12 mouse cellular contexts compared by ENCODE assay signal in the genomic region with DNA sequence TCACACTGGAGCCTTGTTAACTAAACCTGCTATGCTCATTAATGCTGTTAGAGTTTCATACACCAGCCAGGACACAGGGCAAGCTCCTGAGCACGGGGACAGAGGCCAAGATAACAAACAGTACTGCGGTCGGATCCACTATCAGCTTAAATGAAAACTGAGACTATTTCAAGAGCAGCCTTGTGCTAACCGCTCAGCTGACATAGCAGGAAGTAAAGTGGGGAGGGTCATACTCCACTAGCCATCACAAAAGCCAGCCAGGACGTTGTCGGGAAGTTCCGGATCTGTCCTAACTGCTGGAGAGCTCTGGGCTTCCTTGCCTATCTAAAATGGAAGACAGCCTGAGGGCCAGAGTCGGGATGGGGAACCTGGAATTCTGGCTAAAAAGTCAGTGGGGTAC. TPM values are rescaled to one million over a fixed set of nuclear protein-coding genes. Genes with fewer than 3 reads are reported as not detected.
DNase-seq lines count a peak whose midpoint lies in the region; ATAC-seq and TF ChIP-seq lines count a peak whose summit lies in the region.
"Had no signal": no experiment of that assay in that cellular context is flagged by ENCODE, and none has a peak within 500 bp of the region (broad histone marks: within the 10 kb centered on the region; RNA-seq: fewer than 3 reads in every experiment).

No protein-coding gene starts in this region.

- intact Hi-C loops in heart, postnatal 36 days (cut with DNase I) = no loop called here

- 33% methylated on average over 8 of the region's 8 CpGs for WGBS in hindbrain, embryonic 11.5 days
- WGBS in hindbrain, embryonic 16.5 days = 33% methylated on average over 8 of the region's 8 CpGs
- 7% methylated on average over 8 of the region's 8 CpGs for WGBS in liver, embryonic 13.5 days (ENCODE audit: insufficient replicate concordance)
- WGBS in forebrain, postnatal 0 days = 34% methylated on average over 8 of the region's 8 CpGs
- 40% methylated on average over 8 of the region's 8 CpGs for WGBS in forebrain, embryonic 15.5 days

- peaks cover 9% of the 10 kb centered on the region for H3K4me1 ChIP-seq in hindbrain, embryonic 11.5 days (replicated peaks; ENCODE audit: control insufficient read depth, insufficient read depth, low read length)
- peaks cover 12% of the 10 kb centered on the region for H3K4me1 ChIP-seq in hindbrain, embryonic 16.5 days (ENCODE audit: control insufficient read depth, insufficient read depth, low read depth, low read length)
- peaks cover 32% of the 10 kb centered on the region for H3K4me1 ChIP-seq in liver, embryonic 13.5 days (replicated peaks)
- H3K4me1 ChIP-seq in forebrain, postnatal 0 days (ENCODE audit: insufficient read depth) = peaks cover 6% of the 10 kb centered on the region; the same call in 1 of the 2 replicates
- H3K4me1 ChIP-seq in forebrain, embryonic 15.5 days = peaks cover 14% of the 10 kb centered on the region

- peaks cover 2% of the 10 kb centered on the region; the same call in 1 of the 2 replicates for H3K27me3 ChIP-seq in hindbrain, embryonic 11.5 days (ENCODE audit: control insufficient read depth, insufficient read depth, low read length)
- H3K27me3 ChIP-seq in hindbrain, embryonic 16.5 days (replicated peaks; ENCODE audit: control insufficient read depth, insufficient read depth, low read length) = peaks cover 6% of the 10 kb centered on the region
- H3K27me3 ChIP-seq in liver, embryonic 13.5 days = peaks cover 68% of the 10 kb centered on the region
- peaks cover 8% of the 10 kb centered on the region for H3K27me3 ChIP-seq in forebrain, postnatal 0 days (ENCODE audit: insufficient read depth, low read length)
- peaks cover 42% of the 10 kb centered on the region for H3K27me3 ChIP-seq in forebrain, embryonic 15.5 days
- H3K27me3 ChIP-seq: CH12.LX had no signal

- H3K9me3 ChIP-seq in hindbrain, embryonic 11.5 days (ENCODE audit: control insufficient read depth, low read length) = no peaks in the 10 kb centered on the region
- H3K9me3 ChIP-seq in hindbrain, embryonic 16.5 days (ENCODE audit: control insufficient read depth, low read length) = no peaks in the 10 kb centered on the region
- H3K9me3 ChIP-seq in liver, embryonic 13.5 days (replicated peaks) = no peaks in the 10 kb centered on the region
- no peaks in the 10 kb centered on the region for H3K9me3 ChIP-seq in forebrain, postnatal 0 days (ENCODE audit: low read length)
- no peaks in the 10 kb centered on the region for H3K9me3 ChIP-seq in forebrain, embryonic 15.5 days

- no peak for DNase-seq in hindbrain, embryonic 11.5 days (ENCODE audit: low spot score)
- peak; percentile 45 to 51 for DNase-seq in heart, postnatal 36 days
- DNase-seq in liver, embryonic 13.5 days = no peak
- DNase-seq in yolk sac, embryonic 10.5 days (ENCODE audit: low spot score) = peak; percentile 32
- no peak for DNase-seq in forebrain, postnatal 0 days
- no peak for DNase-seq in adrenal gland, postnatal 14 days
- DNase-seq: adrenal gland, postnatal 10 days; thymus, postnatal 36 days had no signal

- no peaks in the 10 kb centered on the region for H3K36me3 ChIP-seq in hindbrain, embryonic 11.5 days (ENCODE audit: control insufficient read depth, insufficient read depth, low read length)
- no peaks in the 10 kb centered on the region for H3K36me3 ChIP-seq in hindbrain, embryonic 16.5 days (ENCODE audit: control insufficient read depth, insufficient read depth, low read length)
- H3K36me3 ChIP-seq in liver, embryonic 13.5 days = no peaks in the 10 kb centered on the region
- H3K36me3 ChIP-seq in forebrain, postnatal 0 days (ENCODE audit: insufficient read depth) = no peaks in the 10 kb centered on the region
- no peaks in the 10 kb centered on the region for H3K36me3 ChIP-seq in forebrain, embryonic 15.5 days

- no peak overlapping the region for H3K9ac ChIP-seq in hindbrain, embryonic 11.5 days (ENCODE audit: low read depth, low read length)
- no peak overlapping the region for H3K9ac ChIP-seq in hindbrain, embryonic 16.5 days (ENCODE audit: low read depth, low read length)
- H3K9ac ChIP-seq in liver, embryonic 13.5 days = no peak overlapping the region
- no peak overlapping the region for H3K9ac ChIP-seq in forebrain, postnatal 0 days
- no peak overlapping the region for H3K9ac ChIP-seq in forebrain, embryonic 15.5 days (replicated peaks)

- no peak overlapping the region for H3K4me3 ChIP-seq in hindbrain, embryonic 11.5 days (ENCODE audit: low read depth, low read length)
- H3K4me3 ChIP-seq in hindbrain, embryonic 16.5 days (ENCODE audit: low read length) = no peak overlapping the region
- no peak overlapping the region for H3K4me3 ChIP-seq in liver, embryonic 13.5 days (replicated peaks)
- no peak overlapping the region for H3K4me3 ChIP-seq in forebrain, postnatal 0 days (ENCODE audit: low read depth, low read length)
- H3K4me3 ChIP-seq in forebrain, embryonic 15.5 days = no peak overlapping the region

- no peak overlapping the region for H3K27ac ChIP-seq in hindbrain, embryonic 11.5 days (ENCODE audit: low read depth, low read length)
- H3K27ac ChIP-seq in hindbrain, embryonic 16.5 days (ENCODE audit: low read depth, low read length) = no peak overlapping the region
- H3K27ac ChIP-seq in liver, embryonic 13.5 days = no peak overlapping the region
- H3K27ac ChIP-seq in forebrain, postnatal 0 days (ENCODE audit: low read depth, low read length) = no peak overlapping the region
- H3K27ac ChIP-seq in forebrain, embryonic 15.5 days (replicated peaks) = no peak overlapping the region
- H3K27ac ChIP-seq: hindbrain, postnatal 0 days had no signal

- H3K4me2 ChIP-seq in hindbrain, embryonic 11.5 days (replicated peaks; ENCODE audit: low read depth, low read length) = 0 out of 2 replicates have a peak overlapping the region, but pooled peaks have one; percentile 13
- no peak overlapping the region for H3K4me2 ChIP-seq in hindbrain, embryonic 16.5 days (ENCODE audit: low read length)
- peak overlapping the region; percentile 7 for H3K4me2 ChIP-seq in liver, embryonic 13.5 days
- no peak overlapping the region for H3K4me2 ChIP-seq in forebrain, postnatal 0 days (ENCODE audit: low read depth)
- H3K4me2 ChIP-seq in forebrain, embryonic 15.5 days (replicated peaks) = no peak overlapping the region

- no peak for TF ChIP-seq CTCF in forebrain, postnatal 0 days (IDR thresholded peaks at IDR 0.05; ENCODE audit: low read depth)

- ATAC-seq in hindbrain, embryonic 11.5 days (ENCODE audit: low FRiP score) = no peak
- no peak for ATAC-seq in hindbrain, embryonic 16.5 days
- ATAC-seq in liver, embryonic 13.5 days (ENCODE audit: low read depth) = no peak
- no peak for ATAC-seq in forebrain, postnatal 0 days
- no peak for ATAC-seq in forebrain, embryonic 15.5 days (replicated peaks)
- ATAC-seq: hindbrain, postnatal 0 days had no signal

RNA-seq across cellular contexts. Expression of a gene that starts 4.2 kb away (rescaled TPM):
- polyA plus RNA-seq in hindbrain, embryonic 11.5 days (2014; fragmentation: Nextera tagmentation; extraction: Ambion mirVana) = 5.4 and 6.1 TPM in 2 replicates
- polyA plus RNA-seq in hindbrain, embryonic 16.5 days (2015; fragmentation: Nextera tagmentation; extraction: Ambion mirVana) = 1.7 and 2.4 TPM in 2 replicates
- 100 to 1,000 TPM; 341 to 349 TPM for total RNA-seq in heart, postnatal 36 days (2021)
- polyA plus RNA-seq in liver, embryonic 13.5 days (2015; fragmentation: Nextera tagmentation; extraction: Ambion mirVana) = 1.6 and 1.8 TPM in 2 replicates
- 0.38 and 0.77 TPM in 2 replicates for total RNA-seq in forebrain, postnatal 0 days (2014; rRNA removed)
- 3.1 and 4.2 TPM in 2 replicates for polyA plus RNA-seq in forebrain, postnatal 0 days (2015; fragmentation: Nextera tagmentation; extraction: Ambion mirVana)
- polyA plus RNA-seq in forebrain, embryonic 15.5 days (2015; fragmentation: Nextera tagmentation; extraction: Ambion mirVana) = 2.8 and 3.9 TPM in 2 replicates
- total RNA-seq in adrenal gland, postnatal 14 days (2021) = 7.6 and 7.9 TPM in 2 replicates

RNA-seq across cellular contexts. Expression of a gene that starts 51.7 kb away (rescaled TPM):
- polyA plus RNA-seq in hindbrain, embryonic 11.5 days (2014; fragmentation: Nextera tagmentation; extraction: Ambion mirVana) = 424 and 450 TPM in 2 replicates
- polyA plus RNA-seq in hindbrain, embryonic 16.5 days (2015; fragmentation: Nextera tagmentation; extraction: Ambion mirVana) = 168 and 188 TPM in 2 replicates
- 10 to 100 TPM; 50.8 to 56.1 TPM for total RNA-seq in heart, postnatal 36 days (2021)
- polyA plus RNA-seq in liver, embryonic 13.5 days (2015; fragmentation: Nextera tagmentation; extraction: Ambion mirVana) = 99.4 and 128 TPM in 2 replicates
- 230 and 257 TPM in 2 replicates for total RNA-seq in forebrain, postnatal 0 days (2014; rRNA removed)
- 127 and 135 TPM in 2 replicates for polyA plus RNA-seq in forebrain, postnatal 0 days (2015; fragmentation: Nextera tagmentation; extraction: Ambion mirVana)
- 302 and 309 TPM in 2 replicates for polyA plus RNA-seq in forebrain, embryonic 15.5 days (2015; fragmentation: Nextera tagmentation; extraction: Ambion mirVana)
- total RNA-seq in adrenal gland, postnatal 14 days (2021) = 149 and 160 TPM in 2 replicates

RNA-seq across cellular contexts. Expression of a gene that starts 51.8 kb away (rescaled TPM):
- 28.9 and 29.1 TPM in 2 replicates for polyA plus RNA-seq in hindbrain, embryonic 11.5 days (2014; fragmentation: Nextera tagmentation; extraction: Ambion mirVana)
- polyA plus RNA-seq in hindbrain, embryonic 16.5 days (2015; fragmentation: Nextera tagmentation; extraction: Ambion mirVana) = 45.7 and 49.5 TPM in 2 replicates
- total RNA-seq in heart, postnatal 36 days (2021) = 100 to 1,000 TPM in 1 of 2 experiments, 10 to 100 TPM in 1; 98.1 to 111 TPM
- polyA plus RNA-seq in liver, embryonic 13.5 days (2015; fragmentation: Nextera tagmentation; extraction: Ambion mirVana) = 35.2 and 46.3 TPM in 2 replicates
- 36.1 and 39.7 TPM in 2 replicates for total RNA-seq in forebrain, postnatal 0 days (2014; rRNA removed)
- 28.9 and 41.5 TPM in 2 replicates for polyA plus RNA-seq in forebrain, postnatal 0 days (2015; fragmentation: Nextera tagmentation; extraction: Ambion mirVana)
- 29.8 and 35.4 TPM in 2 replicates for polyA plus RNA-seq in forebrain, embryonic 15.5 days (2015; fragmentation: Nextera tagmentation; extraction: Ambion mirVana)
- 38.6 and 45.2 TPM in 2 replicates for total RNA-seq in adrenal gland, postnatal 14 days (2021)

Comparison
In these comparisons a context has a peak if more than half of its experiments do, and no peak if none do; other contexts are left out.
1. H3K4me2 ChIP-seq: peak in hindbrain, embryonic 11.5 days (single experiment) and liver, embryonic 13.5 days (single experiment); none in hindbrain, embryonic 16.5 days (single experiment), forebrain, postnatal 0 days (single experiment) and forebrain, embryonic 15.5 days (single experiment).
2. DNase-seq: peak in heart, postnatal 36 days (2 of 2) and yolk sac, embryonic 10.5 days (single experiment); none in hindbrain, embryonic 11.5 days (single experiment), liver, embryonic 13.5 days (single experiment), forebrain, postnatal 0 days (single experiment) and adrenal gland, postnatal 14 days (single experiment).